Mouse (Mus musculus) hindbrain, embryonic 15.5 days (tissue): ENCODE measurements around the gene Ncdn. TPM values are rescaled to one million over a fixed set of nuclear protein-coding genes. Genes with fewer than 3 reads are reported as not detected.

Experiments used
- polyA plus RNA-seq: library from polyadenylated mRNA; unstranded; fragments of >200 nt; fragmentation: Nextera tagmentation; extraction: Ambion mirVana; gene quantifications from 2 replicates; pipeline ENCODE4 v1.2.1, GENCODE M21; 2015

Gene Ncdn
- polyA plus RNA-seq, 1 experiment from 2014 or later: 146 TPM

Other genes with a start within 250 kb of the Ncdn start
- gene Ago4, start 220.0 kb downstream of the Ncdn start, polyA plus RNA-seq: 7.6 and 8.2 TPM in 2 replicates
- gene Clspn, start 196.5 kb downstream of the Ncdn start, polyA plus RNA-seq: 8.8 and 9.5 TPM in 2 replicates
- gene 5730409E04Rik, start 143.6 kb downstream of the Ncdn start, polyA plus RNA-seq: 16.4 and 18.9 TPM in 2 replicates
- 400 and 413 TPM in 2 replicates for gene Psmb2, start 75.8 kb downstream of the Ncdn start, polyA plus RNA-seq
- gene Tfap2e, start 17.2 kb downstream of the Ncdn start, polyA plus RNA-seq: 0.32 and 0.51 TPM in 2 replicates
- gene AU040320, start 106 bp upstream of the Ncdn start, polyA plus RNA-seq: 39.5 and 41.4 TPM in 2 replicates
- gene Zmym4, start 214.7 kb upstream of the Ncdn start, polyA plus RNA-seq: 25.4 and 26.1 TPM in 2 replicates